Mouse (Mus musculus) heart, adult 9 months (tissue): ENCODE data around the gene Atxn7l1.

Experiments
- DNase-seq, 2 experiments: peaks; one replicate each; pipeline ENCODE4 v3.0.0; 2022; ENCODE audit warnings: low spot score in 2 of 2

The Atxn7l1 gene

DNA sequence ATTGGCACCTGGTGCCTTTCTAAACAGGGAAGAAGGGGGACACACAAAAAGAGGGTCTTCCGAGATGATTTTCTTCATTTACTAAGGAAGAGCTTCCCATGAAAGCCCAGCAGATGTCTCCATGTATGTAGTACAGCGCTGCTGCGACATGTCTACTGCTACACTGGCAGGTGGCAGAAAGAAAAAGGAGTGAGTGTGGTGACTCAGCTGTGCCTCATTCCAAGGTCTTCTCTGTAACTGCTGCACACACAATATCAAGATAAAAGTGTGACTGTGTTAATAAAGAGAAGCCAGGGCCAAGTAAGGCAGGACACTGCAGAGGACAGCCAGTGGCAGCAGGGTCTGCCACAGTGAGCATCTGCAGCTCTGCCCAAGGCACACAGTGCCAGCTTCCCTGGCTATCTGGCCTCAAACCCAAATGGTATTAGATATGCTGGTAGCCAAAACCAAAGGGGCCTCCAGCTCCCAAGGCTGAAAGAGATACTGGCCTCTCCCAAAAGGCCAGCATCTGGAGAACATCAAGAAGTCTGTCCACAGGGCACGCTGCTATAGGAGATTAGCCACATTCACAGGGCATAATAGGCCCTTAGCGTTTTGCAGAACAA is 212.5 kb downstream of the Atxn7l1 start:
- DNase-seq = no peak

DNA sequence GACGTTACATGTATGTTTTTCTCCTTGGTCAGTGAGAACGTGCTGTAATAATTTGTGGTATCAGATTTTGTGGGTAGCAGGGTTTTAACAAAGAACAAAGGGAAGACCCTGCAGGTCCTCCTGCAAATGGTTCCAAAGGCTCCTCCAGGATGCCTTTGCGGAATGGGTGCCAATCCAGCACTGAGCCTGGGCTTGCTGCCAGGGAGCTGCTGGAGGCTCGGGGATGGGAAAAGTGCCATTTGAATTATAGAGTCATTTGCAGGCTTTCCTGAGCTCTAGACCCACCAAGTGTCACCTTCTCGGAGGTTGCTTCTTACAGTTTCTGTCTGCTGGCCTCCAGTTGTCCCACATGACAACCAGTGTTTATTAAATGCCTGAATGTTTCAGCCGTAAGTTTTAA is 213.2 kb downstream of the Atxn7l1 start:
- peak; percentile 12 to 56 for DNase-seq

DNA sequence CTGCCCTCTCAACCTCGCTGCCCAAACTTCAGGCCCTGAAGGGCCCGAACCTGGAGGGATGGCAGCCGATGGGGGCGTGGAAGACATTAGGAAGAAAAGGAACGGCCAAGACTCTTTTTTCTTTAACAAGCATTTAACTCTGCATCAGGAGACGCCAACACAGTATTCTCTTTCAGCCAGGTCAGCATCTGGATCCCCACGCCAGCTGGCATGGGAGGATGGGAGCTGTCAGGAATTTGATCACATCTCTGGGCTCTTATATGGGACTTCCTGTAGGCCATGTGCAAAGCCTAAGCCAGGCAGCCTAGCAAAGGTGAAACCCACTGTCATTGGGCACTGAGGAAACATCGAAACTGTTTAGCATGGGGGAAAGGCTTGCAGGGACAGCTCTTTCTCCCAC is 217.0 kb downstream of the Atxn7l1 start:
- no peak for DNase-seq

DNA sequence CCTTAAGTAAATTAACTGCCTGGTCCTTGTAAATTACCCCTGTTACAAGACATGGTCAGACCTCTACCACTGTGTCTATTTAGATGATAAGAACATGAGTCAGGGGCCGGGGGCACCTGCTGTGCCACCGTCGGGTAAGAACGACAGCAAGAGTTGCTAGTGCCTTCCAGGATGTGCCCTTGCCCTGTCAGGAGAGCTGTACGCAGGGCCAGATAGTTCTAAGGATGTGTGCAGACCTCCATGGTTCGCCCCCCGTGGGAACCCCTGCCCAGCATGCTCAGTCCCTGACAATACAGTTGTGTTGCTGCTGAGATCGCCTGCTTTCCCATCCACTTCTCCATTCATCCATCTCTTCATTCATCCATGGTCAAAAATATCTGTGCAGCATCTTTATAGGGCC is 217.6 kb downstream of the Atxn7l1 start:
- DNase-seq = no peak

DNA sequence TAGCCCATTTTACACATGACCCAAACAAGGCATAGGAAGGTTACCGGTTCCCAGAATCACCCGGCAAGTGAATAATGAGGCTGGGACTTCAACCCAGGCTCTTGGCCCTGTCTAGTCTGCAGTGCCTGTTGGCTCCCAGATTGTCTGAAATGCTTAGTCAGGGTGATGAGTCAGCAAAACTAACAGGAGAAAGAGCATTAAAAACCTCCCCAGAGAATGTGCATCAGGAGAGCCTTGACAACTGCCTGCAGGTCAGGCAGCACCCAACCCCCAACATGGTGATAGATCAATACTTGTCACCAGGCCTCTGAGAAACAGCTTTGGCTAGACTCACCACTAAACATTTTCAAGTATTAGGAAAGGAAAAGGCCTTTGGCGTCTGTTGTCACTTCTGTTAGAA is 222.1 kb downstream of the Atxn7l1 start:
- no peak for DNase-seq

DNA sequence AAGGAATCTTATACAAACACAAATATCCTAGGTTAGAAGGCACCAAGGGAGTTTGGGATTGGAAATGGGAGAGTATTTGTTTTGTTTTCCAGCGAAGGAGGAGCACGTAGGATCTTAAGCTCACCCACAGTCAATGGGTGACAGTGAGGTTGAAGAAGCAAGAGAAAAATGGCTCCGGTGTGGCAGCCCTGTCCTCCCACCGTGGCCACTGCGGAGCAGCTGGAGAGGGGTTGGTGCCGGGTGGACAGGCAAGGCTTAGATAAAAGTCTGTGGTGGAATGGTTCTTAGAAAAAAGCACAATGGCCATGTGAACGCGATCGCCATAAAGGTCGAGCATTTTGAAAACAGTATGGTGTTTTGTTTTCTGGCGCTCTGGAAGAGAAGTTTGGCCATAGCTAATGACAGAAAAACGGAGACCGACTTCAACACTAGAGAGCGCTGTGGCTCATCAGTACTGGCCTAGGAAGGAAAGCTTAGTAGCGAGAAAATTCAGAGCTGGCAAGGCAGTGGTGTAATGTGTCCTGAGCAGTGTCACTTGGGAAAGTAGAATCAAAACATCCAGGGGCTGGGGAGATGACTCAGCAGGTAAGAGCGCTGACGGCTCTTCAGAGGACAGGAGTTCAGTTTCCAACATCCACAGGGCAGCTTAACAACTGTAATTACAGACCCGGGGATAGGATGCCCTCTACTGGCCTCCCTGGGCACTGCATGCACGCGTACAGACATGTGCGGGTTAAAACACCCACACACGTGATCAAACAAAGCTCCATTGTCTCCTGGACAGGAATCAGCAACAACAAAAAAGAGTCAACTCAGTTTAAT is 232.3 kb downstream of the Atxn7l1 start:
- DNase-seq = peak; percentile 60 to 75

DNA sequence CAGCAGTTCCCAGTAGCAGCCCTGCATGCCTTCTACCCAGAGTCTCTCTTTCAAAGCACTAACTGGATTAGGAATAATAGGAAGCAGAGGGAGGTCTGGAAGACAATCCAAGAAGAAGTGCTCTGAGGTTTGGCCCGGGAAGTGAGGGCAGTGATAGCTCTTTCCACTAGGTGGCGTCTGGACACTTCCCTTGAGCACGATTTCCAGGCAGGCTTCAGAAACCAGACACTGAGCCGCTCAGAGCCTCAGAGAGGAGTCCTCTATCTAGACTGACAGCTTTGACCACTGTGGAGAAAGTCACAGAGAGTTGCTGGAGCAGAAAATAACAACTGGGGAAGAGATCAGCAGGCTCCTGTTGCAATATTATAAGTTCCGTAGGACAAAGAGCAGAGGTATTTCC is 241.3 kb downstream of the Atxn7l1 start:
- DNase-seq = peak; percentile 19 to 50

DNA sequence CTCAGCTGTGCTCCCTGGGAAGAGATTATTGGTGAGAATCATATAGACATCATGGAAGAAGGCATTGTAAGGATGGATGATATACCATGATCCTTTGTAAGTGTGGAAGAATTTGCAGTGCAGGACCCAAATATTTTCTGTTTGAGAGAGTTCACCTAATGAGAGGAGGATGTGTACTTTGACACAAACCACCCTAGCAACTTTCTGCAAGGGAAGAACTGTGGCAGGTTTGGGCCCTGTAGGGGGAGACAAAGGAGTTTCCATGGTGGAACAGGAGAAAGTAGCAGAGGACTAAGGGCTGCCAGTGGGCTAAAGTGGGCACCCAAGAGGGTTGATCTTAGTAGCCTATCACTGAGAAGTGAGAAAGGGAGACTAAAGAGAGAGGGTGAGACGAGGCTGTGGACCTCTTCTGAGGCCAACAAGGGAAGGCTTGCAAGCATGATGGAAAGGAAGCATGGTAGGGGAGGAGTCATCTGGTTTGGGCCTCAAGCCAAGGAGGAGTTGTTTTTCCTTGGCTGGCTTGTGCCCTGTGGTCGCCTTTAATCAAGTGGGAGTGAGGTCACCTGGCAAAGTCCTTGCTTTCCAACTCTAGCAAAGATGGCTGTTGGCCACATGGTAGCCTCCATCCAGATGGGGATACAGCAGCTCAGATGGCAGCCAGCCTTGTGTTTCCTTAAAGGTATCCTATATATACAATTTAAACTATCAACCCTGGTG is 243.5 kb downstream of the Atxn7l1 start:
- DNase-seq = no peak

DNA sequence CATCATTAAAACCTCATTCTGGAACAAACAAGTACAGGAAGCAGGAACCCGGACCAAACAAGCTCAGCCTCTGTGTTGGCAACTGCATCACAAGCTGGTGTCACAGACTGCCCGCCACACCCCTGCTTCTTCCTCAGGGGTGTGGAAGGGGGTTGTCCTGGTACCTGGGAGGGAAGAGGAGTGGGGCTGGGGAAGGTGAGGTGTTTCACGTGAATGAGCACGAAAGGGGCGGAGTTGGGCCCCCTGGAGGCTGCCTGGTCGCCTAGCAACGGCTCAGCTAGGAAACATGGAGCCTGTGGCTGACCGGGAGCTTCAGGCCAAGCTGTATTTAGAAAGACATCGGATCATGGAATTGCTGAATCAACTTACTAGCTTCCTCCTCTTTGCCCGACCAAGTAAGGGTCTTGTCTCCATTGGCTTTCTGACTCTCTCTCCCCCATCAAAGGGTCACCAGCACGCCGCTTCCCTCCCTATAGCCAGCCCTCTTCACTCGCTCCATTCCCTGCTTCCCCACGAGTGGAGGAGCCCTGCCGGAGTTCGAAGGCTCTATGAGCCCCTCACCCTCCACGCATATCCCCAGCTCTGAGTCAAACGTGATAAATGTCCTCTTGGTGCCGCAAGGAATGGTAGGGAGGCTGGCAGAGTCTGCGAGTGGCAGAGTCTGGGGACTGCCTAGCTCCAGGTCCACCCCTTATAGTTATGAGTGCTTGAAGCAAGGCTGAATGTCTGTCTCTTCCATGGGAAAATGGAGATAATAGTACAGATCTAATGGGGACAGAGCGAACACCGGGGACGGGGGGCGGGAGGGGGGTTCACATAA is 247.5 kb downstream of the Atxn7l1 start, which contains the start of gene Efcab10:
Efcab10 (plus strand) TSS at position 51 of the 820 bp plus-strand sequence.
- no peak for DNase-seq

DNA sequence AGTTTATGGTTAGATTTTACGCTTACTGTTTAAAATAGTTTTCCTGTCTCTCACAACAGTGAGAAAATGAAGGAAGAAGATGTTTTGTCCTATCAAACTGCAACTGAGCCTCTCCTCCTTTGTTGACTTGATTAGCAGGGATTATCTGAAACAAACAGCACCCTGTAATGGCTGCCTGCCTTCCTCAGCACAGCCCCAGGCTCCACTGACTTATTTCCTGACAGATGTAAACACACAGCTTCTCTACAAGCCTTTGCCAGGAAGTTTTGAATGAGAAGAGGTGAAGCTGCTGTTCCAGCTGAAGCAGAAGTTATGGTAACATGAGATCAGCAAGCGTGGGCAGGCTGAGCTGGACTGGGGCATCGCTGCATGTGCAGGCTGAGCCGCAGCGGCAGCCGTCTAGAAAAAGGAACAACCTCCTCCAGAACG is 255.8 kb downstream of the Atxn7l1 start:
- no peak for DNase-seq

DNA sequence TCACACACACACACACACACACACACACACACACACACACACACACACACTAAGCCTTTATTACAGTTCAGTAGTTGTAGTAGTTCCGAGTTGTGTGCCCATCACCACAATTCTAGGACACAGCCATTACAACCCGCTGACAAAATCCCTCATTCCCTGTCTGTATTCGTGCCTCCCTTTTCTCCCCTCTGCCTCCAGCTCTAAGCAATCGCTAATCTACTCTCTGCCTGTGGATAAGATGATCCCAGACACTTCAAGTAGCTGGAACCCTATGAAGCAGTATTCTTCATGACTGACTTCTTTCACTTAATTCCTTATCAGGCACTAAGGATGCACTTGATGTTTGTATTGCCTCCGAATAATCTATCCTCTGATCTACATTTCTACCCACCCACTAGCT is 257.5 kb downstream of the Atxn7l1 start:
- DNase-seq = no peak

DNA sequence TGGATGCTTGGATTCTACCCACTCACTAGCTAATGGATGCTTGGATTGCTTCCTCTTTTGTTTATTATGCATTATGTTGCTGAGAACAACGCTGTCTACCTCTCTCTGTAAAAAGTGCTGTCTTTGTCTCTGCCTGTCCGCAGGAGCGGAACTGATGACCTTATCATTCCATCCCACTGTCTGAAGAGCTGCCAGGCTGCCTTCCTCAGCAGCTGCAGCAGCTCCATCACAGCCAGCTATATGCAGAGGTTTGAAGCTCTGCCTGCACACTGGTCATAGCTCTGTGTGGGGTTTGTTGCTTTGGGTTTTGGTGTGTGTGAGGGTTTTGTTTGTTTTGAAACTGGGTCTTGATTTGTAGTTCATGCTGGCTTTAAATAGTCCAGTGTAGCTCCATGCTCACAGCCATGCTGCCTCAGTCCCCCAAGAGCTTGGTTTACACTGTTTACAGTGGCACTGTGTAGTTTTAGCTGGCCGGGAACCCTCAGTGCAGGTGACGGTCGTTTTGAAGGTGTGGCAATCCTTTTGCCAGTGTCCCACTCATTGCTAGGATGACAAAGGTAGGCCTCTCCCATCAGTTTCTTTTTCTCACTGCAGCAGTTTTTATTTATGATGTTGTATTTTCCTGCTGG is 258.0 kb downstream of the Atxn7l1 start:
- DNase-seq = no peak

DNA sequence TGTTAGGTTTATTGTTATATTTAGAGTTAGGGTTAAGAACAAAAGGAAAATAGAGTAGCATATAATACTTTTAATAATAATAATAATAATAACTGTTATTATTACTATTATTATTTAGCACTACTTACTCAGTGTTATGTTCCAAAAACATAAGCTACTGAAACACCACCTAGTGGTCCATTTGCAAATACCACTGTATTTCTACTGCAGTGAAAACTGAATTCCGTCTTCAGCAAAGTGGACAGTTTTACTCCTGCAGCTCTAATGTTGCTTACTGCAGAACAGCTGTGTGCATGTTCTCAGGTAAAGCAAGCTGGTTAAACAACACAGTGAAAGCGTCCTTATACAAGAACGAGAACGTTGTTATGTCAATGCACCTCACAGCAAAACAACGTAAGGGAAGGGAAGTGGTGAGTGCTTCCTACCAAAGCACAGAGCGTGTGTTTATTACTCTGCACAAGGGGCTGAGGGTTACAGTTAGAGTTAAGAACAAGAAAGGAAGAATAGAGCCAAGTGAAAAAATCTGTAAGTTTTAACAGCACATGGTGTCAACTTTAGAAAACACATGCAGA is 264.2 kb downstream of the Atxn7l1 start:
- no peak for DNase-seq
